Mouse (Mus musculus) gastrocnemius, adult 18-20 months (tissue): ENCODE data around the gene Pgrmc2. TPM values are rescaled to one million over a fixed set of nuclear protein-coding genes. Genes with fewer than 3 reads are reported as not detected.

ENCODE experiments used
- DNase-seq: peaks from one replicate; pipeline ENCODE4 v3.0.0; 2021; ENCODE audit warnings: low spot score
- total RNA-seq, 2 experiments: library from RNA; stranded (reverse); gene quantifications; 2 replicates each; pipeline ENCODE4 v1.2.3; 2021

Pgrmc2 gene
- total RNA-seq, 2 experiments from 2014 or later: 20.1 to 21.7 TPM

DNA sequence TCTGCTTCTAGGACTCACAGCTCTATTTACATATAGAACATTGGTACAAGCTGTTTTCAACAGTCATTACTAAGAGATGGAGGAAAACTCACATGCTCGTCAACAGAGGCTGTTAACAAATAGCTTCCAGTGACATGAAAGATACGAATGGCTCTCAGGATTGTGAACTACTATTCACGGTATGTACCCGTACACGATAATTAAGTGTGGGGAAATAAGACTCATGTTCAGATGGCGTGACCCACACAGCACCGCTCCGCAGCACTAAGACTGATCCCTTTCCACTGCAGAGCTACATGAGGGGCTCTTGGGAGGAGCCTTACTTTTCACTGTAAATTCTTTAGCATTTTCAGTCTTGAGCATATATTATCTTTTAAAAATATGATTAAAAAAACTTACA lies 7.5 kb downstream of the Pgrmc2 start:
- no peak for DNase-seq

GRCm38 (mm10) chr3:41070519-41070918 lies 12.3 kb downstream of the Pgrmc2 start:
- no peak for DNase-seq

DNA sequence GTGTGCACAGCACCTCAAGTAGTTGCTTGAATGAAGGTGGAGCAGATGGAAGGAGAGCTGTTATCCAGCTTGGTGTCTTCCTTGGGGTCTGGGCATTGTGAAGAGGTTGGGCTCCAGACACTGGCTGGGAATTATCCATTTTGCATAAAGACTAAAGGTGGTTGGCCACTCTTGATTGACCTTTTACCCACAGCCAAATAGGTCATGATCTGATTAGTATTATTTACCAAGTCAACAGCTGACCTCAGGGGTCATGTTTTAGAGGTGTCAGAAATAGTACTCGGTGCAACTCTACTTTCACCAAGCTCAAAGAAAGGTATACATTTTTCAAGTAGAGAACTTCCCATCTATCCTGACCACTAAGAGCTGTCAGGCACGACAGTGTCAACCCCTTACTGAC lies 17.5 kb downstream of the Pgrmc2 start:
- no peak for DNase-seq

DNA sequence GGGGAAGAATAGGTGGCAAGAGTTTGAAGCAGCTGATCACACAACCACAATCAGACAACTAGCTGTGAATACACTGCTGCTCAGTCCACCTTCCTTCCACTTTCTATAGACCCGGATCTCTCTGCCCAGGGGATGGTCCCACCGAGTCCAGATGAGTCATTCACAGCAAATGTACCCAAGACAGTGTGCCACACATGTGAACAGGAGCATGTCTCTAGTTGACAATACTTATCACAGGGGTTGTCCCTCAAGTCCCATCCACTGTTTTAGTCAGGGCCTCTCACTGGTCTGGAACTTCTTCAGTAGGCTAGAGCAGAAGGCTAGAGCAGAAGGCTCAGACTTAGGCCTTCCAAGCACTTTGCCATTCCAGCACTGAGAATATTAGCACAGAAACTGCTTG lies 20.1 kb downstream of the Pgrmc2 start:
- no peak for DNase-seq

GRCm38 (mm10) chr3:41061831-41062565 lies 20.8 kb downstream of the Pgrmc2 start:
- DNase-seq: no peak

- no peak for DNase-seq
These were observed 23.6 kb downstream of the Pgrmc2 start for GRCm38 (mm10) chr3:41059249-41059648.

DNA sequence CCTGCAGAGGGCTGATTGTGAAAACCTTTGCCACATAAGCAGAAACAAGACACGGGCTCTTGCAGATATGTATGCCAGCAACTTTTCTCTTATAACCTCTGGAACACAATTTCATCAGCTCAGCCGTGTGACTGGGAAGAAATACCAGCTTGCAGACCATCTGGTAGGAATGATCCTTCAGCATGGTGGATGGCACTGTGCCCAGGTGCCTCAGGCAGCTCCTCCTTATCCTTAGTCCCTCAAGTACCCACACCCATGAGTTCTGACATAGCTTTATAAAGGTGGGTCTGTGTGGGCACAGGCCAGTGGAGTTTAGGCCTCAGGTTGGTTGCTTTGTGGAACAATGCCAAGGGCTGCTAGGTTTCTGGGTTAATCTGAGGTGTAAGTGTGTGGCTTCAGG lies 24.5 kb downstream of the Pgrmc2 start:
- peak; percentile 2 for DNase-seq

- no peak for DNase-seq
These were observed 29.5 kb downstream of the Pgrmc2 start for GRCm38 (mm10) chr3:41053334-41053733.

- DNase-seq: no peak
These were observed 35.0 kb downstream of the Pgrmc2 start for GRCm38 (mm10) chr3:41047838-41048237.

DNA sequence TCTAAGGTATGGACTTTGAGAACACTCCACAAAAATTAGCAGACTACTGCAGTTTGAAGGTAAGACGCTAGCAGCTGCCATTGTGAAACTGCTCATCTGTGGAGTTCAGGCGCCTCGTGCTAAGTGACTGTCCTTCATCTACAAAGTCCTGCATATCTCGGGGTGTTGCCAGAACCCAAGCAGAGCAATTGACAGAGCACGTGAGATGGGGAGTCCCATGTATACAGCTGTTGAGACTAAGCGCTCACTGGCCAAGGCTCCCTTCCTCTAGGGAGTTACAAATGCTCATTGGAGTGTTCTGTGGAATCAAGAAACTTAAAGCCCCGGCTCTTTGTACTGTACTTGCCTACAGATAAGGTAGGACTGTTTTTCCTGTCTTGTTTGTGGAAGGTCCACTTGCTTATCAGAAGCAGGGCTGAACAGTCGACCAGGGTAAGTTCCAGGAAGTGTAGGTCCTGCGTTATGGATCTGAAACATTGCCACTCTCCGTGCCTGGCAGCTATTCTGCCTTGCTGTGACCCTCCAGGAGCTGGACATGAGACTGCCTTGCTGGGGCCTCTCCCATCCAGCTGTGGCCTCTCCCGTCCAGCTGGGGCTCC lies 39.0 kb downstream of the Pgrmc2 start:
- DNase-seq: no peak

DNA sequence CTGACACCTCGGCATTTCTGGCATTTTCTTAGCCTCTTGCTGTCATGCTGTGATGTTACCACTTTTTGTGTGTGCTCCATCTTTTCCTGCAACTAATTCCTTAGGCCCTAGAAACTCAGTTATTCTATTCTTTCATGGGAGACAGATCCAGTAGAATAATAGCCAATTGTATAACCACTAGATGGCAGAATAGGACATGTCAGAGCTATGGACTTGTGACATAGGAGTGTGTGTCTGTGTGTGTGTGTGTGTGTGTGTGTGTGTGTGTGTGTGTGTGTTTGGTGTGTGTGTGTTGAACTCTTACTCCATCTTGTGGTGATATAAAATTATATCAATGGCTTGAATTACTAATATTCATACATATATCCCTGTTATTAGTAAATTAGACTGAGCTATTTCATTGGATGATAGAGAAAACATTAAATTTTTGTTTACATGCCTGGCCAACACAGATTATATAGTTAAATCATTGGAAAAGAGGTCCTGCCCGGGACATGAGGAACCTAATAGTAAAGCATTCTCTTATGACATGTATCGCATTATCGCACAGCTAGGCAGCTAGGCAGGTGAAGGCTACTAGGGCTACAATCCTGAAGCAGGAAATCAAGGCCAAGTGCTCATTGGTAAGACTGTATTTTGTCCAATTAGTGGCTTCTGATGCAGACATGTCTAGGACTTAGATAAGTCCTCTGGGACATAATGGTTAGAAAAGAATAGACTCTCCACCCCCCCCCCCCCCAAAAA lies 40.5 kb downstream of the Pgrmc2 start:
- DNase-seq: peak; percentile 9

DNA sequence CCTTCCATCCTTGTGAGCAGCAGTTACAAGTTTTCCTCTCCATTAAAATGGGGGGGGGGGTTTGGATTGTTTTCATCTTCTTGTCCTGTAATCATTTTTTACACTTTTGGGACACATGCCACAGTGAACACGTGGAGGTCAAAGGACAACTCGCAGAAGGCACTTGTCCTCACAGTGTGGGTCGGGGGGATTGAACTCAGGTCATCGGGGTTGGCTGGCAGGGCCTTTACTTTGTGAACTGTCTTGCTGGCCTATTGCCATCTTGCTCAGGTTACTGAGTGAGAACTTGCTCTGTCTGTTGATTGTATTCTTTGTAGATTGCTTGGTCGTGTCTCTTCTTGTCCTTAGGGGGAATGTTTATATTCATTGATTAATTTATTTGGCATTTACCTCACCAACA lies 41.6 kb downstream of the Pgrmc2 start:
- DNase-seq: no peak

- DNase-seq: no peak
These were observed 44.4 kb downstream of the Pgrmc2 start for GRCm38 (mm10) chr3:41038297-41038916.

DNA sequence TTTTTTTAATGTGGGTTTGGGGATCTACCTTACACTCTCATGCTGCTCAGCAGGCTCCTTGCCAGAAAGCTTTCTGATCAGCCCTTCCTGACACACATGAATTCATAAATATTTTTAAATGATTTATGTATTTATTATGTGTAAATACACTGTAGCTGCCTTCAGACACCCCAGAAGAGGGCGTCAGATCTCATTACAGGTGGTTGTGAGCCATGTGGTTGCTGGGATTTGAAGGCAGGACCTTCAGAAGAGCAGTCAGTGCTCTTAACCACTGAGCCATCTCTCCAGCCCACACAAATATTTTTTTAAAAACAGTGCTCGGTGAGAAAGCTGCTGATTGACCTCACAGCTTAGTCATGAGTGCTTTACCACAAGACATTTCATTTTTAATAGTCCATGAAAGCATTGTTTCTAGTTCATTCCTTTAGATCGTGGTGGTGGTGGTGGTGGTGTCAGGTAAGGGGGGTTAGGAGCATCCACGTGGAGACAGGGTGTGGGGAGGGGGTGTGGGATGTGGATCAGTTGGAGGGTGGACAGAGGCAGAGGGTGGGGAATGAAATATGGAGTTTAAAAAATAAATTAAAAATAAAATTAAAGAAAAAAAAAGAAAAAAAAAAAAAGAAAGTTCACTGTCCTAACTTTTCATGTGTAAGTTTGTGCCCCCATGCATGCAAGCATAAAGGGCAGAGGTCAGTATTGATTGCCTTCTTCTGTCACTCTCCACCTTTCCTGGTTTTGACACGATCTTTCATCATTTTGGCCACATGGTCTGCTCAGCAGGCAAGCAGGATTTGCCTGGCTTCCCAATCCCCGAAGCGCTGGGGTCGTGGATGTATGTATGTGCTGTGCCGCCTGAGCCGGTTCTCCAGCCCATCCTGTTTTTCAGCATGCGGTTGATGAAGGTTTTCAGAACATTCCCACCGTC lies 51.3 kb downstream of the Pgrmc2 start:
- DNase-seq: no peak

GRCm38 (mm10) chr3:41030705-41031104 lies 52.1 kb downstream of the Pgrmc2 start:
- DNase-seq: no peak

DNA sequence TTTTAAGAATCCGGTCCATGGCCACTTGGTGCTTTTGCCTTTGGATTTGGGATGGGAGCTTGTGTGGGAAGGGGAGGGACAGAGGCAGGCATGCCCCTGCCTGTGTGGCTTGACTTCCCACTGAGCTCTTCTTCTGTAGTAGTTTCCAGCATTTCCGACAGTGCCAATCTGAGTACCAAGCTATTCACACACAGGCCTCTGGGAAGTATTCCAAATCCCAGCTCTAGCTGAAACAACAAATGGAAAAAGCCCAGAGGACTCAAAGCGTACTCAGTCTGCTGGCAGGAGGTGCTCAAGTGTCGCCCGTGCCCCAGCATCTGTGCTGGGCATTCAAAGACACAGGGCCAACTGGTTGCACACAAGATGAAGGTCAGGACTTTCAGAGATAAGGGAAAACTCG lies 60.9 kb downstream of the Pgrmc2 start:
- DNase-seq: peak; percentile 28

GRCm38 (mm10) chr3:41020687-41021086 lies 62.2 kb downstream of the Pgrmc2 start:
- DNase-seq: no peak

DNA sequence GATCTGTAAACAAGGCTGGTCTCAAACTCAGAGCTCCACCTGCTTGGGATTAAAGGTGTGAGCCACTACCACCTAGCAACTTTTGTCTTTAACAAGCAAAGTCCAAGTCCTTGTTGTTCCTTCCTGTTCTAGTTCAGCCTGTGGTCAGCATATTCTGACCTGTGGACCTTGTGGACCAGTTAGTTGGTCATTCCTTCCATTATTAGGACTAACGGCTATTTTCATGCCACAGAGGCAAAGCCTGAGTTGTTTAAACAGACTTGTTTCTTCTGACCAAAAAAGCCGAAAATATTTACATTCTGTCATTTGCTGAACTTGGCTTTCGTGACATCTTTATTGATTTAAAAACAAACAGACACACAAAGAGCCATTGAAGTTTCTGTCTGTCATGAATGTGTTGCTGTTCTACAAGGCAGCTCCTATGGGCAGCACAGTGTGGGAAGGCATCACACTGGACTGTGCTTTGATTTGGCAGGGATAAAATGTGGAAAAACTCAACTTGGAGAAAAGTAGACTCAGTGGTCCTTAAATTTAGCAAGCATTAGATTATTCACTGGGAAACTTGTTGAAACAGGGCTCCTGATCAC lies 64.7 kb downstream of the Pgrmc2 start:
- no peak for DNase-seq
